Mouse (Mus musculus) thymus, adult 2 months (tissue): ENCODE measurements at regions not wholly inside any gene's neighbourhood (a gene's known extent, or its start where the extent isn't known, plus 50 kb on each side); places are given as distances from the start of the nearest gene placed in this dataset.

Experiments used
- CTCF ChIP-seq: fragments of 200-500 bp; IDR thresholded peaks from 2 replicates; pipeline ENCODE4 v1.5.1; 2012; ENCODE audit warnings: mild to moderate bottlenecking, control low read depth, low read length, moderate library complexity, borderline replicate concordance; ENCODE audit not compliant: control insufficient read depth, poor library complexity, insufficient read depth; ENCODE audit errors: extremely low read depth
- POLR2A ChIP-seq: fragments of 200-500 bp; IDR thresholded peaks from 2 replicates; pipeline ENCODE4 v1.6.1; 2012; ENCODE audit warnings: mild to moderate bottlenecking, low read length, control low read depth, moderate library complexity; ENCODE audit not compliant: control insufficient read depth, poor library complexity, insufficient read depth; ENCODE audit errors: extremely low read depth

DNA sequence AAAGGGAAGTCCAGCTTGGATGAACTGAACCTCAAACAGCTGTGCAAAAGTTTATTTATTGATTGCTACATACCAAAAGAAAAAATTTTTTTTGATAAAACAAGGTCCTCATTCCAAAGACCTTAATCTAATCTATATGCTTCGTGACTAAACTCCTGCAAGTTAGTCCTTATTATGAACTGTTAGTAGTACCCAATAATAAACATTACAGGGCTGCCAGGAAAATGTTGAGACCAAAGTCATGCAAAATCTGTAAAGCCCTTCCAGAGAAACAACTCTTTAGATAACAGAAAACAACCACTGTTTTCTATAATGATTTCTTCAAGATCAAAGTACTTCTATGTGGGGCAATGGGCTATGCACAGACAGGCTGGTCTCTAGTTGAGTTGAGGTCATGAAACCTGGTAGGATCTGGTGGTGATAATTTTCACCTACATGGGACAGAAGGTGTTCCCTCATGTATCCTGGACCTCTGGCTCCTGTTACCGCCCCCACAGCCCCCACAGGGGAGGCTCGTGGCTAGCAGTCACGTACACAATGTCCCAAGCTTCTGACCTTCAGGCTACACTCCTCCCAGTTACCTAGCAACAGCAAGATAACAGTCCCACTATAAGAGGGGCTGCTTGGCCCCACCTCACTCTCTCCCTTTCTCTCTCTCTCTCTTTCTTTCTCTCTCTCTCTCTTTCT lies 76.4 kb upstream of the Cep85l start:
- no peak for TF ChIP-seq POLR2A
- TF ChIP-seq CTCF, result no peak
